In genomic region chr4:126173800-126174199, GRCm38 (mm10) we compare ENCODE assay signal across 22 mouse cellular contexts. TPM values are rescaled to one million over a fixed set of nuclear protein-coding genes. Genes with fewer than 3 reads are reported as not detected.
DNase-seq lines count a peak whose midpoint lies in the region; ATAC-seq and TF ChIP-seq lines count a peak whose summit lies in the region.
"Had no signal": no experiment of that assay in that cellular context is flagged by ENCODE, and none has a peak within 500 bp of the region (broad histone marks: within the 10 kb centered on the region; RNA-seq: fewer than 3 reads in every experiment).

No protein-coding gene starts in this region.

- no peak overlapping the region for H3K27ac ChIP-seq in liver, adult 2 months (replicated peaks; ENCODE audit: insufficient read depth, low read depth, low read length)
- H3K27ac ChIP-seq in liver, postnatal 0 days (ENCODE audit: low read depth), result no peak overlapping the region
- no peak overlapping the region for H3K27ac ChIP-seq in liver, embryonic 11.5 days (ENCODE audit: low read depth, low read length)
- H3K27ac ChIP-seq: embryonic facial prominence, embryonic 13.5 days; embryonic facial prominence, embryonic 15.5 days; forebrain, embryonic 10.5 days; forebrain, embryonic 12.5 days had no signal

- H3K4me2 ChIP-seq in liver, postnatal 0 days (ENCODE audit: low read depth, low read length), result no peak overlapping the region
- H3K4me2 ChIP-seq in liver, embryonic 11.5 days, result no peak overlapping the region
- H3K4me2 ChIP-seq: embryonic facial prominence, embryonic 13.5 days; embryonic facial prominence, embryonic 15.5 days; forebrain, embryonic 12.5 days had no signal

- peak; percentile 86 for DNase-seq in liver, adult 2 months (ENCODE audit: extremely low read depth, low read depth, low spot score)
- DNase-seq in liver, result no peak
- DNase-seq in liver, postnatal 0 days, result no peak
- DNase-seq in liver, embryonic 11.5 days (ENCODE audit: low spot score), result no peak
- DNase-seq: adrenal gland, adult 2 months; adrenal gland, postnatal 10 days; adrenal gland, postnatal 25 days; cerebellum, adult 11 months; cerebellum, adult 18-20 months; cerebellum, adult 8-10 months; cerebellum, adult 9-11 months; cerebellum, postnatal 14 days; cerebellum, postnatal 36 days; embryo, embryonic 11 days had no signal

- TF ChIP-seq CTCF in liver, adult 2 months (IDR thresholded peaks at IDR 0.05; ENCODE audit: low read depth, low read length), result no peak
- TF ChIP-seq CTCF in liver, postnatal 0 days (IDR thresholded peaks at IDR 0.05; ENCODE audit: low read depth), result no peak

- WGBS in liver, adult 2 months, result 24% methylated on average over 5 of the region's 5 CpGs
- WGBS in liver, postnatal 0 days (ENCODE audit: insufficient replicate concordance), result 73% methylated on average over 5 of the region's 5 CpGs
- 90% methylated on average over 5 of the region's 5 CpGs for WGBS in liver, embryonic 11.5 days

- TF ChIP-seq POLR2A in liver, adult 2 months (IDR thresholded peaks at IDR 0.05; ENCODE audit: extremely low read depth, insufficient read depth, low read length), result no peak

- H3K27me3 ChIP-seq in liver, adult 2 months (ENCODE audit: control insufficient read depth, insufficient read depth, low read length), result no peaks in the 10 kb centered on the region
- H3K27me3 ChIP-seq in liver, postnatal 0 days (ENCODE audit: insufficient read depth, low read length), result no peaks in the 10 kb centered on the region
- H3K27me3 ChIP-seq in liver, embryonic 11.5 days (replicated peaks; ENCODE audit: control insufficient read depth, insufficient read depth, low read length), result no peaks in the 10 kb centered on the region
- H3K27me3 ChIP-seq: embryonic facial prominence, embryonic 13.5 days; embryonic facial prominence, embryonic 15.5 days; forebrain, embryonic 12.5 days had no signal

- peaks cover 69% of the 10 kb centered on the region for H3K36me3 ChIP-seq in liver, adult 2 months (ENCODE audit: control insufficient read depth, insufficient read depth, low read length)
- H3K36me3 ChIP-seq in liver, postnatal 0 days (replicated peaks; ENCODE audit: insufficient read depth, low read length), result peaks cover 81% of the 10 kb centered on the region
- H3K36me3 ChIP-seq in liver, embryonic 11.5 days (ENCODE audit: control insufficient read depth, insufficient read depth, low read length), result peaks cover 51% of the 10 kb centered on the region

- H3K4me3 ChIP-seq in liver, adult 2 months (ENCODE audit: insufficient read depth, low read depth, low read length), result no peak overlapping the region
- no peak overlapping the region for H3K4me3 ChIP-seq in liver, postnatal 0 days (ENCODE audit: low read depth, low read length)
- H3K4me3 ChIP-seq in liver, embryonic 11.5 days (ENCODE audit: low read depth, low read length), result no peak overlapping the region
- H3K4me3 ChIP-seq: embryonic facial prominence, embryonic 13.5 days; embryonic facial prominence, embryonic 15.5 days; erythroblast, embryonic 14.5 days; forebrain, embryonic 10.5 days; forebrain, embryonic 12.5 days had no signal

- TF ChIP-seq EP300 in liver, postnatal 0 days (IDR thresholded peaks at IDR 0.05; ENCODE audit: low read depth), result peak; percentile 25; the same call in 1 of the 2 replicates

- peak; percentile 62 for ATAC-seq in liver, postnatal 0 days
- ATAC-seq in liver, embryonic 11.5 days (replicated peaks; ENCODE audit: low FRiP score), result no peak
- ATAC-seq: forebrain, embryonic 14.5 days; forebrain, embryonic 16.5 days had no signal

- H3K79me2 ChIP-seq in liver, adult 2 months (ENCODE audit: control insufficient read depth, insufficient read depth, low read length), result no peaks in the 10 kb centered on the region

- H3K9ac ChIP-seq in liver, adult 2 months (ENCODE audit: low read depth, low read length), result no peak overlapping the region
- no peak overlapping the region for H3K9ac ChIP-seq in liver, postnatal 0 days (replicated peaks)
- no peak overlapping the region for H3K9ac ChIP-seq in liver, embryonic 11.5 days (ENCODE audit: low read depth, low read length)
- H3K9ac ChIP-seq: embryonic facial prominence, embryonic 13.5 days; embryonic facial prominence, embryonic 15.5 days; forebrain, embryonic 12.5 days had no signal

- H3K9me3 ChIP-seq in liver, postnatal 0 days (ENCODE audit: low read length), result no peaks in the 10 kb centered on the region
- no peaks in the 10 kb centered on the region for H3K9me3 ChIP-seq in liver, embryonic 11.5 days (ENCODE audit: control insufficient read depth, low read length)
- H3K9me3 ChIP-seq: embryonic facial prominence, embryonic 13.5 days; embryonic facial prominence, embryonic 15.5 days; forebrain, embryonic 10.5 days; forebrain, embryonic 12.5 days had no signal

- H3K4me1 ChIP-seq in liver, adult 2 months (ENCODE audit: control insufficient read depth, insufficient read depth, low read length), result peaks cover 9% of the 10 kb centered on the region
- H3K4me1 ChIP-seq in liver, postnatal 0 days (ENCODE audit: insufficient read depth), result no peaks in the 10 kb centered on the region
- no peaks in the 10 kb centered on the region for H3K4me1 ChIP-seq in liver, embryonic 11.5 days (replicated peaks; ENCODE audit: control insufficient read depth, insufficient read depth, low read length)
- H3K4me1 ChIP-seq: embryonic facial prominence, embryonic 13.5 days; embryonic facial prominence, embryonic 15.5 days; forebrain, embryonic 10.5 days; forebrain, embryonic 12.5 days had no signal

RNA-seq across cellular contexts. Expression of gene Sh3d21, which starts 10.5 kb away (rescaled TPM):
- total RNA-seq in liver, adult 2 months (2014; rRNA removed), result 0.54 and 0.65 TPM in 2 replicates
- 0.26 and 0.55 TPM in 2 replicates for polyA plus RNA-seq in liver, adult 2 months (2012; rRNA removed)
- polyA plus RNA-seq in liver, postnatal 0 days (2015; fragmentation: Nextera tagmentation; extraction: Ambion mirVana), result 2.4 and 2.7 TPM in 2 replicates
- polyA plus RNA-seq in liver, embryonic 11.5 days (2014; fragmentation: Nextera tagmentation; extraction: Ambion mirVana), result 2.3 TPM in 2 replicates
- total RNA-seq: common myeloid progenitor, adult 5-6 weeks had no signal

RNA-seq across cellular contexts. Expression of gene Eva1b, which starts 26.3 kb away (rescaled TPM):
- total RNA-seq in liver, adult 2 months (2014; rRNA removed), result 8.0 and 9.5 TPM in 2 replicates
- polyA plus RNA-seq in liver, adult 2 months (2012; rRNA removed), result 15.8 and 18.1 TPM in 2 replicates
- 17.1 and 17.7 TPM in 2 replicates for polyA plus RNA-seq in liver, postnatal 0 days (2015; fragmentation: Nextera tagmentation; extraction: Ambion mirVana)
- polyA plus RNA-seq in liver, embryonic 11.5 days (2014; fragmentation: Nextera tagmentation; extraction: Ambion mirVana), result 25.3 and 28.1 TPM in 2 replicates

RNA-seq across cellular contexts. Expression of gene Thrap3, which starts 28.8 kb away (rescaled TPM):
- 74.3 and 78.6 TPM in 2 replicates for total RNA-seq in liver, adult 2 months (2014; rRNA removed)
- 25.6 and 29.1 TPM in 2 replicates for polyA plus RNA-seq in liver, adult 2 months (2012; rRNA removed)
- polyA plus RNA-seq in liver, postnatal 0 days (2015; fragmentation: Nextera tagmentation; extraction: Ambion mirVana), result 47.8 and 62.4 TPM in 2 replicates
- polyA plus RNA-seq in liver, embryonic 11.5 days (2014; fragmentation: Nextera tagmentation; extraction: Ambion mirVana), result 199 and 207 TPM in 2 replicates
